Mouse (Mus musculus): ENCODE data around the gene Slc2a8. TPM values are rescaled to one million over a fixed set of nuclear protein-coding genes. Genes with fewer than 3 reads are reported as not detected.

Slc2a8 gene
- total and polyA plus RNA-seq, 3 experiments: 7.4 to 16.0 TPM; not detected in 1

GRCm38 (mm10) chr2:33002144-33002543 is 20.3 kb upstream of the Slc2a8 start:
- Histone ChIP-seq H3K36me3 (ENCODE audit: control insufficient read depth in 1 of 2, insufficient read depth in 2 of 2, low read length in 2 of 2) (no peaks in the 10 kb centered on the region), H3K27ac (ENCODE audit: control insufficient read depth, low read depth, low read length) (no peak overlapping the region), H3K9me3 (replicated peaks; ENCODE audit: insufficient read depth, low read length) (no peaks in the 10 kb centered on the region), H3K79me2 (ENCODE audit: control insufficient read depth, insufficient read depth, low read length, poor library complexity) (no peaks in the 10 kb centered on the region; the same call in 1 of the 2 replicates), H3K4me3 (ENCODE audit: control insufficient read depth in 1 of 2, insufficient read depth in 1 of 2, low read depth in 2 of 2, low read length in 2 of 2) (no peak overlapping the region), H3K9ac (ENCODE audit: control insufficient read depth, low read depth, low read length, poor library complexity, severe bottlenecking) (no peak overlapping the region), H3K27me3 (ENCODE audit: control insufficient read depth in 1 of 2, insufficient read depth in 2 of 2, low read length in 2 of 2) (0 out of 4 replicates have a peak, but pooled peaks cover 0 to 2% of the 10 kb centered on the region in 2 experiments), H3K4me1 (ENCODE audit: control insufficient read depth in 1 of 2, insufficient read depth in 2 of 2, low read length in 2 of 2) (no peaks in the 10 kb centered on the region)
- no peak for TF ChIP-seq GABPA (IDR thresholded peaks at IDR 0.05; ENCODE audit: low read depth, low read length)
- no peak for TF ChIP-seq MAZ (IDR thresholded peaks at IDR 0.05; ENCODE audit: low read depth, low read length)
- no peak for TF ChIP-seq ZMIZ1 (IDR thresholded peaks at IDR 0.05; ENCODE audit: low read depth, low read length)
- TF ChIP-seq MAX (IDR thresholded peaks at IDR 0.05; ENCODE audit: low read length): no peak
- TF ChIP-seq MXI1 (IDR thresholded peaks at IDR 0.05; ENCODE audit: low read depth, low read length): no peak
- no peak for TF ChIP-seq E2F4 (IDR thresholded peaks at IDR 0.05; ENCODE audit: borderline replicate concordance, low read depth, low read length)
- TF ChIP-seq NRF1 (IDR thresholded peaks at IDR 0.05; ENCODE audit: insufficient read depth, low read depth, low read length, poor library complexity, severe bottlenecking): no peak
- DNase-seq (ENCODE audit: low read depth, low spot score): no peak

DNA sequence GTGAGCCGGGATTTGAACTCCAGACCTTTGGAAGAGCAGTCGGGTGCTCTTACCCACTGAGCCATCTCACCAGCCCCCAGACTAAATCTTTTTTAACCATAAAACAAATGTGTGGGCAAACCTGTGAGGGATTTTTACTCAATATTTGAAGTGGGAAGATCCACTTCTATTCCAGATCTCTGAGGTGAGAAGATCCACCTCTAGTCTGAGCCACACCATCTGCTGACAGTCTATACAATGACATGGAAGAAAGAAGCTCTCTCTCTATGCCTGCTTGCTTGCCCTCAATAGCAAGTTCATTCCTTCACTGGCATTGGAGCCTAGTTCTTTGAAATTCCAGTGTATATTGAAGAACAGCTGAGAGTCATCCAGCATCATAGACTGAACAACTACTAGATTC is 17.9 kb upstream of the Slc2a8 start:
- H3K27me3 ChIP-seq (ENCODE audit: control insufficient read depth in 1 of 2, insufficient read depth in 2 of 2, low read length in 2 of 2): 0 out of 4 replicates have a peak, but pooled peaks cover 0 to 2% of the 10 kb centered on the region in 2 experiments
- TF ChIP-seq MEF2A (IDR thresholded peaks at IDR 0.05; ENCODE audit: extremely low read depth, insufficient replicate concordance, low read depth, low read length, poor library complexity, severe bottlenecking) (no peak), MAZ (IDR thresholded peaks at IDR 0.05; ENCODE audit: low read depth, low read length) (no peak), MAX (IDR thresholded peaks at IDR 0.05; ENCODE audit: low read length) (no peak), TBP (IDR thresholded peaks at IDR 0.05; ENCODE audit: low read depth, low read length) (0 out of 2 replicates have a peak, but pooled peaks have one; percentile 22), TAL1 (IDR thresholded peaks at IDR 0.05; ENCODE audit: low read length) (no peak), USF1 (IDR thresholded peaks at IDR 0.05; ENCODE audit: low read depth, low read length) (no peak), GATA1 (IDR thresholded peaks at IDR 0.05; ENCODE audit: low read depth, low read length) (no peak)

DNA sequence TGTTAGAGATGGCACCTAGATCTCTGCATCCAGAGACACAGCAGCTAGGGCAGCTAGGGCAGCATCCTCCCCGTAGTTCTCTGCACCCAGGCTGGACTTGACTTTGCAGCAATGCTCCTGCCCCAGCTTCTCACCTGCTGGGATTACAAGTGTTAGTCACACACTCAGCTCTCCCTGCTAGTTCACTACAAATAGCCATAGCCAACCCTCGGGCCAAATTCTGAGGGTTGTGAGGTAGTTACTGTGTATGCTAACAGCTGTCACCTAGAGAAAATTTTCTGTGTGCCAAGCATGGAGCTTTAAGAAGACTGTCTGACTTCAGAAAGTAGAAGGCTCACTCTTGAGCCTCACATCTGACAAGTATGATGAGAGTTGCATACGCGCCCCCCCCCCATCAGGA is 15.9 kb upstream of the Slc2a8 start:
- Histone ChIP-seq H3K9ac (ENCODE audit: control insufficient read depth, low read depth, low read length, poor library complexity, severe bottlenecking) (no peak overlapping the region), H3K27ac (ENCODE audit: control insufficient read depth, low read depth, low read length) (no peak overlapping the region), H3K79me2 (ENCODE audit: control insufficient read depth, insufficient read depth, low read length, poor library complexity) (no peaks in the 10 kb centered on the region; the same call in 1 of the 2 replicates), H3K36me3 (ENCODE audit: control insufficient read depth in 1 of 2, insufficient read depth in 2 of 2, low read length in 2 of 2) (no peaks in the 10 kb centered on the region), H3K27me3 (ENCODE audit: control insufficient read depth in 1 of 2, insufficient read depth in 2 of 2, low read length in 2 of 2) (0 out of 4 replicates have a peak, but pooled peaks cover 0 to 2% of the 10 kb centered on the region in 2 experiments), H3K4me3 (ENCODE audit: control insufficient read depth in 1 of 2, insufficient read depth in 1 of 2, low read depth in 2 of 2, low read length in 2 of 2) (no peak overlapping the region), H3K4me1 (ENCODE audit: control insufficient read depth in 1 of 2, insufficient read depth in 2 of 2, low read length in 2 of 2) (no peaks in the 10 kb centered on the region), H3K9me3 (replicated peaks; ENCODE audit: insufficient read depth, low read length) (no peaks in the 10 kb centered on the region)
- no peak for TF ChIP-seq ZC3H11A (IDR thresholded peaks at IDR 0.05; ENCODE audit: low read depth, low read length)
- no peak for TF ChIP-seq MYB (IDR thresholded peaks at IDR 0.05; ENCODE audit: low read depth, low read length)
- no peak for TF ChIP-seq GABPA (IDR thresholded peaks at IDR 0.05; ENCODE audit: low read depth, low read length)
- TF ChIP-seq ETS1 (IDR thresholded peaks at IDR 0.05; ENCODE audit: low read depth, low read length): no peak
- no peak for TF ChIP-seq ZKSCAN1 (IDR thresholded peaks at IDR 0.05; ENCODE audit: low read depth, low read length)
- TF ChIP-seq TCF12 (IDR thresholded peaks at IDR 0.05; ENCODE audit: low read depth, low read length): no peak
- no peak for TF ChIP-seq POLR2AphosphoS2 (IDR thresholded peaks at IDR 0.05; ENCODE audit: low read length)
- TF ChIP-seq USF1 (IDR thresholded peaks at IDR 0.05; ENCODE audit: low read depth, low read length): no peak
- TF ChIP-seq HCFC1 (IDR thresholded peaks at IDR 0.05; ENCODE audit: low read depth, low read length): no peak
- no peak for TF ChIP-seq MYC (IDR thresholded peaks at IDR 0.05; ENCODE audit: low read depth, low read length)
- no peak for TF ChIP-seq RAD21 (IDR thresholded peaks at IDR 0.05; ENCODE audit: low read depth, low read length)
- no peak for DNase-seq (ENCODE audit: low read depth, low spot score)

More for the DNA sequence above, 17.9 kb upstream of the Slc2a8 start:
- H3K4me3 ChIP-seq (ENCODE audit: control insufficient read depth in 1 of 2, insufficient read depth in 1 of 2, low read depth in 2 of 2, low read length in 2 of 2): no peak overlapping the region
- no peaks in the 10 kb centered on the region for H3K4me1 ChIP-seq (ENCODE audit: control insufficient read depth in 1 of 2, insufficient read depth in 2 of 2, low read length in 2 of 2)
- no peaks in the 10 kb centered on the region; the same call in 1 of the 2 replicates for H3K79me2 ChIP-seq (ENCODE audit: control insufficient read depth, insufficient read depth, low read length, poor library complexity)
- no peak for DNase-seq (ENCODE audit: low read depth, low spot score)
- no peak overlapping the region for H3K9ac ChIP-seq (ENCODE audit: control insufficient read depth, low read depth, low read length, poor library complexity, severe bottlenecking)
- no peaks in the 10 kb centered on the region for H3K9me3 ChIP-seq (replicated peaks; ENCODE audit: insufficient read depth, low read length)
- H3K27ac ChIP-seq (ENCODE audit: control insufficient read depth, low read depth, low read length): no peak overlapping the region
- H3K36me3 ChIP-seq (ENCODE audit: control insufficient read depth in 1 of 2, insufficient read depth in 2 of 2, low read length in 2 of 2): no peaks in the 10 kb centered on the region
